Mouse (Mus musculus) T-helper 1 cell (primary cell): ENCODE results near the gene Xk.
"Not testable (repeated sequence)": the region's sequence is repeated elsewhere in the genome, so short reads cannot be mapped to it uniquely, and the experiment has no call there.

ENCODE experiments used
- in situ Hi-C: fragments of 300-600 bp; cut with MboI, MseI; formaldehyde crosslinking; loops from one replicate; pipeline ENCODE4 v1.15.1; 2025; ENCODE audit warnings: high pct_unique_total_duplicates

Xk gene

GRCm38 (mm10) chrX:9316457-9316856, 43.9 kb downstream of the Xk start:
- in situ Hi-C loops = loop anchor here (5.0 kb wide), 1 partner anchor 216 kb away; no protein-coding TSS in a partner anchor

- in situ Hi-C loops = not testable (repeated sequence)
Measured at GRCm38 (mm10) chrX:9327954-9328353, 55.4 kb downstream of the Xk start.

- in situ Hi-C loops = not testable (repeated sequence)
Measured at GRCm38 (mm10) chrX:9332366-9332962, 59.9 kb downstream of the Xk start.

DNA sequence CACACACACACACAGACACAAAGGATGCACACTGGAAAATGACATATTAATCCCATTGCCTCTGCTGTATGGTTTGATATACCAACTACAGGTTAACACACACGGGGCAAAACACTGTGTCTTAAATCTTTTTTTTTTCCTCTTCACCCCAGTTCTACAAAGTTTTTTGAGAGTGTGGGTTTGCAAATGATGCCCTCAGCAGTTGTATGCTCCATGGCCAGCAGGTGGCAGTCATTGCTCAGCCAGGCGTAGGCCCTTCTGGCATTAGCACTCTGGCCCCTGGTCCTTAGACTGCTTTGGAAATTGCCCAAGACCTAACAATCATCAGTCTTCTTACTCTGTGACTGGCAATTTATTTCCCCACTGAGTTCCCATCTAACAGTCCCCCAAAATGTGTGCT, 60.5 kb downstream of the Xk start:
- in situ Hi-C loops = not testable (repeated sequence)

GRCm38 (mm10) chrX:9334996-9335395, 62.4 kb downstream of the Xk start:
- in situ Hi-C loops = loop anchor here (5.0 kb wide), 1 partner anchor 182 kb away; no protein-coding TSS in a partner anchor

GRCm38 (mm10) chrX:9350327-9350726, 77.8 kb downstream of the Xk start, which contains the start of gene H2al1k:
H2al1k (plus strand) TSS chrX:9350627.
- in situ Hi-C loops = not testable (repeated sequence)
